Mouse (Mus musculus) CH12.LX (cell line): ENCODE results near the gene Ctnna3. TPM values are rescaled to one million over a fixed set of nuclear protein-coding genes. Genes with fewer than 3 reads are reported as not detected.

Source experiments
- DNase-seq: peaks from one replicate; pipeline ENCODE4 v3.0.0-alpha.2; 2013; ENCODE audit errors: extremely low read depth
- H3K27ac ChIP-seq: 2 replicates; pipeline ENCODE4 v1.5.1; 2012; ENCODE audit warnings: low read depth, mild to moderate bottlenecking, control low read depth, moderate library complexity; ENCODE audit not compliant: insufficient read depth
- H3K27me3 ChIP-seq: replicated peaks from 2 replicates; pipeline ENCODE3; 2012; ENCODE audit warnings: inconsistent platforms
- H3K36me3 ChIP-seq, 2 experiments: replicated peaks in 1 of 2; 2 replicates each; pipeline versions ENCODE3 to v1.6.1; 2012; ENCODE audit warnings: inconsistent platforms in 1 of 2, low read length in 1 of 2, mild to moderate bottlenecking in 1 of 2, mixed read lengths in 1 of 2, moderate library complexity in 1 of 2; ENCODE audit not compliant: control insufficient read depth in 1 of 2, insufficient read depth in 1 of 2
- H3K4me1 ChIP-seq, 2 experiments: 2 replicates each; pipeline ENCODE4 v1.6.1; 2012; ENCODE audit warnings: inconsistent platforms in 1 of 2, moderate library complexity in 1 of 2; ENCODE audit not compliant: insufficient read depth in 2 of 2, control insufficient read depth in 1 of 2
- H3K4me2 ChIP-seq: 2 replicates; pipeline ENCODE4 v1.6.1; 2012; ENCODE audit warnings: low read depth, mild to moderate bottlenecking, control low read depth; ENCODE audit not compliant: poor library complexity, insufficient read depth, severe bottlenecking
- H3K4me3 ChIP-seq, 3 experiments: fragments of 150-350 bp in 1 of 3; sonication (generic) in 1 of 3; replicated peaks in 1 of 3; 2 replicates each; pipeline versions ENCODE3 to v1.5.1; 2011 to 2012; ENCODE audit warnings: low read depth in 2 of 3, low read length in 2 of 3, mild to moderate bottlenecking in 2 of 3, moderate library complexity in 2 of 3, control low read depth in 1 of 3, improper control_type of control experiment in 1 of 3, inconsistent platforms in 1 of 3, mixed read lengths in 1 of 3; ENCODE audit not compliant: poor library complexity in 1 of 3
- H3K79me2 ChIP-seq: replicated peaks from 2 replicates; pipeline ENCODE4 v1.6.1; 2012; ENCODE audit warnings: mild to moderate bottlenecking, moderate library complexity; ENCODE audit not compliant: control insufficient read depth, poor library complexity, insufficient read depth, severe bottlenecking; ENCODE audit errors: extremely low read depth
- H3K9ac ChIP-seq: 2 replicates; pipeline ENCODE4 v1.6.1; 2012; ENCODE audit warnings: low read depth, mild to moderate bottlenecking, control low read depth, moderate library complexity; ENCODE audit not compliant: insufficient read depth
- H3K9me3 ChIP-seq: replicated peaks from 2 replicates; pipeline ENCODE3; 2012; ENCODE audit warnings: low read length, inconsistent platforms, mixed read lengths
- BHLHE40 ChIP-seq: IDR thresholded peaks from 2 replicates; pipeline ENCODE4 v1.6.1; 2011; ENCODE audit warnings: mild to moderate bottlenecking, low read depth, low read length, improper control_type of control experiment
- CTCF ChIP-seq, 2 experiments: IDR thresholded peaks in 1 of 2; conservative IDR thresholded peaks in 1 of 2; 2 replicates each; pipeline ENCODE4 v1.5.1; 2011 to 2012; ENCODE audit warnings: low read depth in 2 of 2, low read length in 2 of 2, improper control_type of control experiment in 1 of 2, inconsistent platforms in 1 of 2, mild to moderate bottlenecking in 1 of 2, moderate library complexity in 1 of 2
- E2F4 ChIP-seq: IDR thresholded peaks from 2 replicates; pipeline ENCODE4 v1.6.1; 2011; ENCODE audit warnings: low read depth, low read length, improper control_type of control experiment; ENCODE audit not compliant: insufficient replicate concordance
- ELF1 ChIP-seq: IDR thresholded peaks from 2 replicates; pipeline ENCODE4 v1.6.1; 2014; ENCODE audit warnings: low read depth, mild to moderate bottlenecking, inconsistent platforms, low read length, improper control_type of control experiment
- EP300 ChIP-seq: IDR thresholded peaks from 2 replicates; pipeline ENCODE4 v1.6.1; 2011; ENCODE audit warnings: low read length, improper control_type of control experiment
- ETS1 ChIP-seq: conservative IDR thresholded peaks from 2 replicates; pipeline ENCODE4 v1.6.1; 2012; ENCODE audit warnings: low read depth, mild to moderate bottlenecking, inconsistent platforms, low read length, improper control_type of control experiment, moderate library complexity
- GABPA ChIP-seq: IDR thresholded peaks from 2 replicates; pipeline ENCODE4 v1.6.1; 2012; ENCODE audit warnings: low read depth, low read length, improper control_type of control experiment, inconsistent platforms; ENCODE audit not compliant: insufficient replicate concordance
- HCFC1 ChIP-seq: IDR thresholded peaks from 2 replicates; pipeline ENCODE4 v1.6.1; 2012; ENCODE audit warnings: low read depth, mild to moderate bottlenecking, inconsistent platforms, low read length, improper control_type of control experiment
- JUN ChIP-seq: IDR thresholded peaks from 2 replicates; pipeline ENCODE4 v1.6.1; 2011; ENCODE audit warnings: low read depth, mild to moderate bottlenecking, low read length, improper control_type of control experiment, moderate library complexity; ENCODE audit not compliant: insufficient read depth
- JUND ChIP-seq: conservative IDR thresholded peaks from 2 replicates; pipeline ENCODE4 v1.6.1; 2011; ENCODE audit warnings: low read depth, low read length, improper control_type of control experiment
- KAT2A ChIP-seq: IDR thresholded peaks from 2 replicates; pipeline ENCODE4 v1.6.1; 2012; ENCODE audit warnings: low read length, improper control_type of control experiment, inconsistent platforms; ENCODE audit not compliant: insufficient replicate concordance
- MAZ ChIP-seq: IDR thresholded peaks from 2 replicates; pipeline ENCODE4 v1.6.1; 2012; ENCODE audit warnings: low read depth, mild to moderate bottlenecking, inconsistent platforms, low read length, improper control_type of control experiment, moderate library complexity
- MXI1 ChIP-seq: IDR thresholded peaks from 2 replicates; pipeline ENCODE4 v1.6.1; 2011; ENCODE audit warnings: mild to moderate bottlenecking, low read depth, low read length, improper control_type of control experiment
- MYC ChIP-seq: IDR thresholded peaks from 2 replicates; pipeline ENCODE4 v1.6.1; 2011; ENCODE audit warnings: low read depth, mild to moderate bottlenecking, improper control_type of control experiment, low read length
- NRF1 ChIP-seq: IDR thresholded peaks from 2 replicates; pipeline ENCODE4 v1.6.1; 2014; ENCODE audit warnings: low read depth, mild to moderate bottlenecking, inconsistent platforms, low read length, improper control_type of control experiment, moderate library complexity
- POLR2AphosphoS2 ChIP-seq: IDR thresholded peaks from 2 replicates; pipeline ENCODE4 v1.6.1; 2011; ENCODE audit warnings: low read depth, low read length, improper control_type of control experiment
- RCOR1 ChIP-seq: conservative IDR thresholded peaks from 2 replicates; pipeline ENCODE4 v1.6.1; 2012; ENCODE audit warnings: low read depth, mild to moderate bottlenecking, inconsistent platforms, low read length, improper control_type of control experiment
- SIN3A ChIP-seq: IDR thresholded peaks from 2 replicates; pipeline ENCODE4 v1.6.1; 2012; ENCODE audit warnings: low read length, improper control_type of control experiment, inconsistent platforms
- TBP ChIP-seq: conservative IDR thresholded peaks from 2 replicates; pipeline ENCODE4 v1.6.1; 2011; ENCODE audit warnings: low read depth, low read length, improper control_type of control experiment
- TCF12 ChIP-seq: IDR thresholded peaks from 2 replicates; pipeline ENCODE4 v1.6.1; 2014; ENCODE audit warnings: low read depth, mild to moderate bottlenecking, inconsistent platforms, low read length, improper control_type of control experiment
- UBTF ChIP-seq: IDR thresholded peaks from 2 replicates; pipeline ENCODE4 v1.6.1; 2012; ENCODE audit warnings: low read depth, mild to moderate bottlenecking, inconsistent platforms, low read length, improper control_type of control experiment, moderate library complexity
- USF1 ChIP-seq: IDR thresholded peaks from 2 replicates; pipeline ENCODE4 v1.6.1; 2014; ENCODE audit warnings: low read depth, mild to moderate bottlenecking, inconsistent platforms, low read length, improper control_type of control experiment
- ZC3H11A ChIP-seq: IDR thresholded peaks from 2 replicates; pipeline ENCODE4 v1.6.1; 2012; ENCODE audit warnings: low read depth, mild to moderate bottlenecking, inconsistent platforms, low read length, improper control_type of control experiment
- ZKSCAN1 ChIP-seq: IDR thresholded peaks from 2 replicates; pipeline ENCODE4 v1.6.1; 2012; ENCODE audit warnings: low read depth, inconsistent platforms, low read length, improper control_type of control experiment, borderline replicate concordance
- ZMIZ1 ChIP-seq: IDR thresholded peaks from 2 replicates; pipeline ENCODE4 v1.6.1; 2012; ENCODE audit warnings: low read depth, mild to moderate bottlenecking, inconsistent platforms, low read length, improper control_type of control experiment
- ZNF384 ChIP-seq: IDR thresholded peaks from 2 replicates; pipeline ENCODE4 v1.6.1; 2012; ENCODE audit warnings: low read depth, low read length, improper control_type of control experiment, inconsistent platforms
- dilution Hi-C: fragments of 300-500 bp; cut with MboI; formaldehyde crosslinking; loops from 2 replicates; pipeline ENCODE4 v1.14.3; 2020; ENCODE audit warnings: low sequenced_read_pairs; ENCODE audit not compliant: extremely low pct_unique_long_range_greater_than_20kb, extremely low pct_ligation_motif_present
- in situ Hi-C: fragments of 300-500 bp; cut with MboI; formaldehyde crosslinking; loops from 3 replicates; pipeline ENCODE4 v1.14.3; 2019; ENCODE audit warnings: low sequenced_read_pairs, low pct_ligation_motif_present, low pct_unique_long_range_greater_than_20kb, mixed read lengths
- polyA plus RNA-seq: library from polyadenylated mRNA; unstranded; fragments of >175 nt; gene quantifications from 2 replicates; pipeline ENCODE4 v1.2.1, GENCODE M21; 2012; ENCODE audit warnings: low read depth; ENCODE audit not compliant: insufficient read length
- total RNA-seq, 2 experiments: library from RNA; depleted of rRNA; stranded (reverse); fragments of 300-350 nt in 1 of 2; fragments of >200 nt in 1 of 2; gene quantifications; 2 replicates each; pipeline ENCODE4 v1.2.3; 2012 to 2014

The Ctnna3 gene
- total and polyA plus RNA-seq, 3 experiments, result 0.09 TPM; not detected in 2

- no peaks in the 10 kb centered on the region for H3K27me3 ChIP-seq
- in situ Hi-C loops, result no loop called here
- H3K36me3 ChIP-seq, result no peaks in the 10 kb centered on the region
- no peaks in the 10 kb centered on the region for H3K4me1 ChIP-seq
- no peak overlapping the region for H3K27ac ChIP-seq
- no peak overlapping the region for H3K4me3 ChIP-seq
- no peak for DNase-seq
- H3K4me2 ChIP-seq, result no peak overlapping the region
- H3K9me3 ChIP-seq, result no peaks in the 10 kb centered on the region
- no peaks in the 10 kb centered on the region for H3K79me2 ChIP-seq
- H3K9ac ChIP-seq, result no peak overlapping the region
- dilution Hi-C loops, result no loop called here
- TF ChIP-seq ZKSCAN1 (no peak), KAT2A (no peak), MYC (no peak), GABPA (no peak), ZC3H11A (no peak), BHLHE40 (no peak), MAZ (no peak), E2F4 (no peak), ETS1 (no peak), TCF12 (no peak), ELF1 (no peak)
These were observed 111.9 kb downstream of the Ctnna3 start for GRCm38 (mm10) chr10:63541754-63542153.

- Histone ChIP-seq H3K4me2 (no peak overlapping the region), H3K4me1 (no peaks in the 10 kb centered on the region), H3K4me3 (no peak overlapping the region), H3K9ac (no peak overlapping the region), H3K27me3 (no peaks in the 10 kb centered on the region), H3K79me2 (no peaks in the 10 kb centered on the region), H3K27ac (no peak overlapping the region), H3K36me3 (no peaks in the 10 kb centered on the region), H3K9me3 (no peaks in the 10 kb centered on the region)
- dilution Hi-C loops (no loop called here), in situ Hi-C loops (no loop called here)
- DNase-seq, result no peak
- TF ChIP-seq JUND (no peak), MXI1 (no peak), E2F4 (no peak), EP300 (no peak), NRF1 (no peak), ZMIZ1 (no peak), UBTF (no peak), ZNF384 (no peak), RCOR1 (no peak), MAZ (no peak), ELF1 (no peak), POLR2AphosphoS2 (no peak), HCFC1 (no peak), USF1 (no peak), SIN3A (no peak), GABPA (no peak), KAT2A (no peak), TBP (no peak), JUN (no peak), CTCF (conservative IDR thresholded peaks at IDR 0.05 in 1 of 2, IDR thresholded peaks at IDR 0.05 in 1 of 2; ENCODE audit: low read depth in 2 of 2, low read length in 2 of 2) (no peak)
These were observed 112.6 kb downstream of the Ctnna3 start for GRCm38 (mm10) chr10:63542493-63542892.
